Mouse (Mus musculus) ZHBTc4 (cell line): ENCODE data around the gene Tagln3.
A peak's percentile ranks its signal among the peaks of the same experiment; 100 is the strongest.

Experiments used
- DNase-seq: peaks from one replicate; pipeline ENCODE4 v3.0.0-alpha.2; 2011; ENCODE audit warnings: low read depth, low spot score

Tagln3 gene

GRCm38 (mm10) chr16:45724061-45724741, at the start of gene Tagln3:
Gene Tagln3, minus strand, starts transcription at chr16:45724608.
- DNase-seq: peak; percentile 59

- no peak for DNase-seq
Observed at GRCm38 (mm10) chr16:45770914-45771313, 46.5 kb upstream of the Tagln3 start.

DNA sequence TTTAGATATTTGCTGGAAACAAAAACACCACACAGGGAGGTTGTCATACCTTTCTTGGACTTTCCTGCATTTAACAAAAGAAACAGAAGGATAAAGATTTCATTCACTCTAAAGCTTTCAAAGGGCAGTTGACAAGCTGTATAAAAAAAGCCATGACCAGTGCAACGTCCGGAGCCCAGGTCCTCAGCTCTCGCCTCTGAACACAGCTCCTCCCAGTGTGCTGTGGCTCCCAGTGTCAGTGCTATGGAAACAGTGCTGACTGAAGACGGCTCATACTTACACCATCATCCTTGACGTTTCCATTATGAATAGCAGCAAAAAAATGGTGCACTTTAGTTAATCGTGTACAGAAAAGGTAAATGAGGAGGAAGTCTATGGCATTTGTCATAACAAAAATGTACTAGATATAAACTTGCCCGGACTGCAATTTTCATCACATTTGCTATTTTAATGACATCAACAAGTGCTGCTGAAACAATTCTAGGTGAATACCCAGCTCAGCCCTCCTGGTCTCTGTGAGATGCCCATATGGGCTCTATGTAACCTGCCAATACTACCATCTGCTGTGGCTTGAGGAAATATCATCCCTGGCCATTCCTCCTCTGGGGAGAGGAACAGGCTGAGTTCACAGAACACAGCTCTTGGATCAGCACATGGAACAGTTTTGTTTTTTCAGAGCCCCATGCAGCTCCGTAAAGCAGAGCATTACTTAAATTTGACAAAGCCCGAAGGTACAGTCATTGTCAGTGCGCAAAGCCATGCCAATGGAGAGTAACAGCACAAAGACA, 43.6 kb upstream of the Tagln3 start:
- no peak for DNase-seq

DNA sequence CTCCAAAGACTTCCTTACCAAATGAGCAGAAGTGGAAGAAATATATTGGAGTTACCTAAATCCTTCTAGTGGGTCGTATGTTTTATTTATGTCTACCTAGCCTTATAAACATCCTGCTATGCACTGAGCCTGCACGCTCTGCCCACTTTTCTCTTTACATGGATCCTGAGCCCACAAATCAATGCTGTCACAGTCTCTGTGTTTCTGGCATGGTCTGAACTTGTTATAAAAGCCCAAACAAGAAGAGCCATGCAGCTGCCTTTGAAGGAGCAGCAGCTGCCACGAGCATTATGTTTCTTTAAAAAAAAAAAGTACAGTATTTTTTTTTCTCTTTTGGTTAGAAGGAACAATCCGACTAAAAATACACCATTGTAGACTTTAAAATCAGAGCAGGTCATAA, 43.0 kb upstream of the Tagln3 start:
- no peak for DNase-seq

GRCm38 (mm10) chr16:45765801-45766494, 41.5 kb upstream of the Tagln3 start:
- DNase-seq: no peak

DNA sequence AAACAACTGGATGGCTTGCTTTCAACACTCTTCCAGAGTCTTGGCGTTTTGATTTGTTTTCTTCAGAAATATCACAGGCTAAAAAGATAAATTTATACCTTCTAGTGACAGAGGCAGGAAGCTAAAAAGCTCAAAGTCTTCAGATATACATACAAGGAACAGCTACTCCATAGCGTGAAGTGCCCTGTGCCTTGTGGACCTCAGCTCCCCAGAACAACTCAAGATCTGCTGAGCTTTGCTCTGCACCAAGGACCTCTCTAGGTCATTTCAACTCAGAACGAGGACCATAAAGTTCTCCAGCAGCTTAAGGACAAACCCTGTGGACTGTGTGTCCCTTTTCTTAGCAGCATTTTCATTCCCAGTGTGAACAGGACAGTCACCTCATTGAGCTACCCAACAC, 40.7 kb upstream of the Tagln3 start:
- DNase-seq: no peak

DNA sequence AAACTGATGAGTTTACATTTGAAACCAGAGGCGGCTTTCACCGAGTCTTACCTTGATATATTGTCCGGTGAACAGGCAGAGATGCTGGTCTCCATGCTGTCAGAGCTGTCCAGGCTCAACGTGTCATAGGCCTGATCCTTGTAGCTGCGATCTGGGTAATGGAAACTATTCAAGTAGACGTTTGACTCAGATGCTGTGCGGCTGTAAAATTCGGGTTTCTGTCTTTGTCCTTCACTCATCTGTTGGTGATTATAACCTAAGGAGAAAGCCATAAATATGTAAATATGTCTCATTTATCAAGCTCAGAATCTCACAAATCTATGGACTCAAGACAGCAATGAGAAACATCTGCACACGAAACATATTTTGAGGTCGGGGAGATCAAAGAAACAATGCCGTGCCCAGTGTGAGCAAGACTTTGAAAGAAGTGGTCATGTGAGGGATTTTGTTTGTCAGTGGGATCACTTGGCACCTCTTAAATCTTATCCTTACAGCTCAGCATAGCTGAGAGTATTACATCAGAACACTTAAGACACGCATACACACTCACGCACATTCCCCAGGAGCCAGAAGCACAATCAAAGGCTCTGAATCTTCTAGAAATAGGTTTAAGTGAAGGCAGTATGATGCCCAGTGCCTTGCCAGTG, 38.6 kb upstream of the Tagln3 start:
- DNase-seq: no peak

DNA sequence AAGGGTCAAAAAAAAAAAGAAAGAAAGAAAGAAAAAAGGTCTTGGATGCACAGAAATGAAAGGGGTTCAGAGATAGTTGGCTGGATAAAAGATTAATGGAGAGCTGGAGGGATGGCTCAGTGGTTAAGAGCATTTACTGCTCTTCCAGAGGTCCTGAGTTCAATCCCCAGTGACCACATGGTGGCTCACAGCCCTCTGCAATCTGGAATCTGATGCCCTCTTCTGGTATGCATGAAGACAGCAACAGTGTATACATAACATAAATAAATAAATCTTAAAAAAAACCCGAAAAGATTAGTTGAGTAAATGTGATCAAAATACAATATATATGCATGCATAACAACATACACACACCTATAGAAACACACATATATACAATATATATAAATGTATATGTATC, 37.0 kb upstream of the Tagln3 start:
- DNase-seq: peak; percentile 18

DNA sequence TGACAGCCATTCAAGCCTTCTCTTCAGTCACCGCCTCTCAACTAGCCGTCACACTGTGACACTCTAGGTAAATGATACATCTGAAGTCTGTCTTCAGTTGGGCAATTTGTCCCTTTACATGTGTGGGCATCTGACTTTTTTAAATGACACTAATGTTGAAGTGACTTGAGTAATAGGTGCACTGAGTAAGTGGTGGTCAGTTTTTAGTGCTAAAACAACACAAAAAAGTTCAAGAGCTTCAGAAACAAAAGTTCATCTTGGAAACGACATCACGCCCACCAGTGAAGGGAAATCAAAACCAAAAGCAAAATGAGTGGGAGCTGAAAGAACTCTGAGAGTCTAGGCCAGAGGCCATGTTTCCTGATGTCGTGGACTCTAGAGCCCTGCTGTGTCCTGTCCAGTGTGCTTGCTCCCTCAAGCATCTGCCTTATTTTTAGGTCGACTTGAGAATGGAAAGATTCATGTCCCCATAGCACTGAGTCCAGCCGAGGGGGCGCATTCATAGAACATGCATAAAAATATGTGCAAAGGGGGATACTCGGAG, 34.4 kb upstream of the Tagln3 start:
- no peak for DNase-seq

GRCm38 (mm10) chr16:45757421-45758078, 33.1 kb upstream of the Tagln3 start:
- no peak for DNase-seq

- peak; percentile 76 for DNase-seq
Observed at GRCm38 (mm10) chr16:45756855-45757254, 32.4 kb upstream of the Tagln3 start.

- DNase-seq: no peak
Observed at GRCm38 (mm10) chr16:45743591-45744144, 19.3 kb upstream of the Tagln3 start.

GRCm38 (mm10) chr16:45742615-45743476, 18.4 kb upstream of the Tagln3 start, which contains the start of gene Abhd10:
Gene Abhd10, minus strand, starts transcription at chr16:45742955.
- peak; percentile 96 for DNase-seq

DNA sequence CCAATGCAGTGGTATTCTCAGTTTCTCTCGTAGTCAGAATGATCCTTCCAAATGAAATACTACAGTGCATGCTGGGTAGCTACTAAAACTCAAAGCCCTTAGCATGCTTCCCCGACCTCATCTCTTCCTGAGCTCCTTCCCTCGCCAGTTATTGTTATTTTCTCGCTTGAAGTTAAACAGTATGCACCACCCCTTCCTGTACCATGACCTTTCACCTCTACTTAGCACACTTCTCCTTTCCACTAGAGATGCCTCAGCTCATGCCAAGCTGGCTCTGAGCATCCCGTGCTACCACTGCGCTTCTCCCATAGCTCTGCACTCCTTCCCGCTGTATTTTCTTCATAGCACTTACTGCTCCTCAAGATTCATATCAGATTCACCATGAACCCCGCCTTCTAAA, 13.5 kb upstream of the Tagln3 start:
- no peak for DNase-seq

GRCm38 (mm10) chr16:45736724-45737123, 12.3 kb upstream of the Tagln3 start:
- no peak for DNase-seq

- no peak for DNase-seq
Observed at GRCm38 (mm10) chr16:45729163-45729562, 4.8 kb upstream of the Tagln3 start.

- DNase-seq: peak; percentile 82
Observed at GRCm38 (mm10) chr16:45724742-45725102, 314 bp upstream of the Tagln3 start.

DNA sequence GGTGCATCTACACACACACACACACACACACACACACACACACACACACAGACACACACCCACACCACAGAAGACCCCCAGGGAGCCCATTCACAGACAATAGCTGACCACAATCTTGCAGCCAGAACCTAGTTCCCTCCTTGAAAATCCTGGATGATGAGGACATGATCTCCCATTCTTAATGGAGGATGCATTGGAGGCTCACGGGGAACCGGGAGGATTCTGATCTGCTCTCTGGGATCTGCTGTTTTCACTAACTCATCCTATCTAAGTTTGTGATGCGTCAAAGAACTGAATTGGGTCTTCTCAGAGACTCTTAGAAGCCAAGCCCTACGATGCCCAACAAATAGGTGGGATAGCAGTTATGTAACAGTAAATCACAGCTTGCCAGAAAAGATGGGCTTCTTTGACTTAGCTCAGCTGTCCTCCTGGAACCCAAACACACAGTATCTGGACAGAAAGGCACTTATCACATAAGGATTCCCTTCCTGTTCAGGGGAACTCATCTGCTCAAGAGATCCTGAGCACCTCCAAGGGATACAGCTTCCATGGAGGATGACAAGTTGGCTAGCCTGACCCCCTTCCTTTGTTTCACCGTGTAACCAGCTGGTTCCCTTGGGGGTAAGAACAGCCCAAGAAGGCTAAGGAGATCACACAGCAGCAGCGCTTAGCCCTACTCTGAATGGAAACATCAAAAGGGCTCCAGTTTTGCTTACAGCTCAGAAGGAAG, 1.1 kb downstream of the Tagln3 start:
- no peak for DNase-seq

DNA sequence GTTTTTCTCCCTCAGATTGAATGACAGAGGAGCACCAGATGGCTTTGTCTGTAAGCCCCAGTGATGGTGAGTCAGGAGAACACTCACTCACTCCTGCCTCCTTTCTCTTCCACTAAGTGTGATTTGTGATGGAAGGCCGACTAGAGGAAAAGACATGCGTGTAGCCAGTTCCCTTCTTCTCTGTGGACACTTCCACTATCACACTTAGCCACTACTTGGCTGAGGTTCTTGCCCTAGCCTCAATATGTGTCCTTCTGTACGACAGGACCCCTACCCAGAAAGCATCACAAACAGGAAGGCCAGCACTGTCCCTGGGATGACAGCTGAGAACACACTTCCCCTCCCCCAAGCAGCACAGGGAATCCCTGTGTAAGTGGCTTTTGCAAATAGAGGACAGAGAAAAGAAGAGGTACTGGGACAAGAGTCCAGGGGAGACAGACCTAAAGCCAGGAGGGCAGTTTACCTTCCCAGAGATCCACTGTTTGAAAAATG, 1.9 kb downstream of the Tagln3 start:
- no peak for DNase-seq
